Mouse (Mus musculus) hindbrain, postnatal 0 days (tissue): ENCODE data around the gene Hoxd3. TPM values are rescaled to one million over a fixed set of nuclear protein-coding genes. Genes with fewer than 3 reads are reported as not detected.

ENCODE experiments used
- ATAC-seq: fragments of 200-750 bp; cut with Nextera tagmentation; 2 replicates; pipeline ENCODE4 v1.8.0; 2017; ENCODE audit warnings: mild to moderate bottlenecking, moderate TSS enrichment, moderate library complexity
- DNase-seq: peaks from one replicate; pipeline ENCODE4 v3.0.0-alpha.2; 2015; ENCODE audit warnings: low spot score
- H3K27ac ChIP-seq: fragments of 300-500 bp; sonication (generic); 2 replicates; pipeline ENCODE4 v1.5.1; 2014; ENCODE audit warnings: mild to moderate bottlenecking
- H3K27me3 ChIP-seq: fragments of 300-500 bp; sonication (generic); 2 replicates; pipeline ENCODE4 v1.6.1; 2014; ENCODE audit warnings: low read length, mixed read lengths; ENCODE audit not compliant: insufficient read depth
- H3K36me3 ChIP-seq: fragments of 300-500 bp; sonication (generic); 2 replicates; pipeline ENCODE4 v1.6.1; 2014; ENCODE audit warnings: low read length, mixed read lengths; ENCODE audit not compliant: insufficient read depth
- H3K4me1 ChIP-seq: fragments of 300-500 bp; sonication (generic); 2 replicates; pipeline ENCODE4 v1.6.1; 2014; ENCODE audit warnings: antibody characterized with exemption, low read length, mixed read lengths; ENCODE audit not compliant: insufficient read depth
- H3K4me2 ChIP-seq: fragments of 300-500 bp; sonication (generic); 2 replicates; pipeline ENCODE4 v1.6.1; 2014; ENCODE audit warnings: low read depth, mild to moderate bottlenecking, low read length, moderate library complexity, mixed read lengths
- H3K4me3 ChIP-seq: fragments of 300-500 bp; sonication (generic); 2 replicates; pipeline ENCODE4 v1.5.1; 2014; ENCODE audit warnings: low read length
- H3K9ac ChIP-seq: fragments of 300-500 bp; sonication (generic); replicated peaks from 2 replicates; pipeline ENCODE4 v1.6.1; 2014; ENCODE audit warnings: mild to moderate bottlenecking, low read length, moderate library complexity, mixed read lengths
- H3K9me3 ChIP-seq: fragments of 300-500 bp; sonication (generic); 2 replicates; pipeline ENCODE4 v1.6.1; 2016; ENCODE audit warnings: low read length, mixed read lengths
- CTCF ChIP-seq: IDR thresholded peaks from 2 replicates; pipeline ENCODE4 v1.5.1; 2016; ENCODE audit warnings: antibody characterized with exemption, control low read depth, low read depth
- WGBS: fragments of 180-500 bp; shearing (Covaris S2); extraction: QIAGEN DNeasy Blood & Tissue Kit; methylation state at CpG from one replicate; pipeline ENCODE4 v1.1.7; 2014; 5-methylcytosine and 5-hydroxymethylcytosine counted together
- polyA plus RNA-seq: library from polyadenylated mRNA; unstranded; fragments of >200 nt; fragmentation: Nextera tagmentation; extraction: Ambion mirVana; gene quantifications from 2 replicates; pipeline ENCODE4 v1.2.1, GENCODE M21; 2015
- total RNA-seq: library from RNA; depleted of rRNA; stranded (reverse); fragments of >200 nt; gene quantifications from 2 replicates; pipeline ENCODE4 v1.2.3, GENCODE M21; 2014

The Hoxd3 gene
- total and polyA plus RNA-seq, 2 experiments from 2014 or later: 26.3 to 36.8 TPM

- no peaks in the 10 kb centered on the region for H3K36me3 ChIP-seq
- peaks cover 3% of the 10 kb centered on the region; the same call in 1 of the 2 replicates for H3K9me3 ChIP-seq
- WGBS: 5% methylated on average over 12 of the region's 12 CpGs
- no peak overlapping the region for H3K4me2 ChIP-seq
- no peak overlapping the region for H3K9ac ChIP-seq
- peaks cover 90% of the 10 kb centered on the region for H3K27me3 ChIP-seq
- H3K27ac ChIP-seq: no peak overlapping the region
- TF ChIP-seq CTCF: no peak
- no peaks in the 10 kb centered on the region for H3K4me1 ChIP-seq
- H3K4me3 ChIP-seq: no peak overlapping the region
- no peak for ATAC-seq
- no peak for DNase-seq
Measured at GRCm38 (mm10) chr2:74688795-74689573, 22.7 kb upstream of the Hoxd3 start.

- no peak for DNase-seq
- no peak overlapping the region for H3K4me3 ChIP-seq
- 1% methylated on average over 24 of the region's 24 CpGs for WGBS
Measured at GRCm38 (mm10) chr2:74689574-74690337, 22.0 kb upstream of the Hoxd3 start.

GRCm38 (mm10) chr2:74690338-74690716, 21.4 kb upstream of the Hoxd3 start:
- Histone ChIP-seq H3K4me2 (no peak overlapping the region), H3K9me3 (peaks cover 3% of the 10 kb centered on the region; the same call in 1 of the 2 replicates), H3K27ac (no peak overlapping the region), H3K4me3 (no peak overlapping the region), H3K36me3 (no peaks in the 10 kb centered on the region), H3K4me1 (no peaks in the 10 kb centered on the region), H3K9ac (no peak overlapping the region), H3K27me3 (peaks cover 89% of the 10 kb centered on the region)
- no peak for TF ChIP-seq CTCF
- WGBS: 8% methylated on average over 8 of the region's 8 CpGs
- ATAC-seq (no peak), DNase-seq (no peak)

More at GRCm38 (mm10) chr2:74689574-74690337, 22.0 kb upstream of the Hoxd3 start:
- no peak overlapping the region for H3K9ac ChIP-seq
- H3K27me3 ChIP-seq: peaks cover 89% of the 10 kb centered on the region
- H3K27ac ChIP-seq: no peak overlapping the region
- H3K36me3 ChIP-seq: no peaks in the 10 kb centered on the region
- no peak for TF ChIP-seq CTCF
- H3K4me1 ChIP-seq: no peaks in the 10 kb centered on the region
- no peak overlapping the region for H3K4me2 ChIP-seq
- ATAC-seq: no peak
- H3K9me3 ChIP-seq: peaks cover 3% of the 10 kb centered on the region; the same call in 1 of the 2 replicates

GRCm38 (mm10) chr2:74691022-74691951, 20.4 kb upstream of the Hoxd3 start, which contains the start of gene Hoxd10:
Gene Hoxd10, plus strand, starts transcription at chr2:74691924.
- no peak within 1 kb of the TSS for H3K9ac ChIP-seq
- H3K36me3 ChIP-seq: no peaks in the 10 kb centered on the region
- no peaks in the 10 kb centered on the region for H3K4me1 ChIP-seq
- ATAC-seq (peak; percentile 61; the same call in 1 of the 2 replicates), DNase-seq (peak; percentile 68)
- peaks cover 3% of the 10 kb centered on the region; the same call in 1 of the 2 replicates for H3K9me3 ChIP-seq
- TF ChIP-seq CTCF: peak; percentile 35; the same call in 1 of the 2 replicates
- under 1% methylated on average over 56 of the region's 56 CpGs for WGBS
- H3K27me3 ChIP-seq: peaks cover 90% of the 10 kb centered on the region
- no peak within 1 kb of the TSS for H3K4me3 ChIP-seq
- H3K27ac ChIP-seq: no peak within 1 kb of the TSS
- no peak within 1 kb of the TSS for H3K4me2 ChIP-seq

GRCm38 (mm10) chr2:74691995-74692807, 19.5 kb upstream of the Hoxd3 start:
- no peak for ATAC-seq
- Histone ChIP-seq H3K4me3 (no peak overlapping the region), H3K27ac (no peak overlapping the region), H3K4me1 (no peaks in the 10 kb centered on the region), H3K9me3 (peaks cover 3% of the 10 kb centered on the region; the same call in 1 of the 2 replicates), H3K9ac (no peak overlapping the region), H3K27me3 (peaks cover 91% of the 10 kb centered on the region), H3K4me2 (no peak overlapping the region), H3K36me3 (no peaks in the 10 kb centered on the region)
- DNase-seq: no peak
- 3% methylated on average over 35 of the region's 35 CpGs for WGBS
- no peak for TF ChIP-seq CTCF
